Mouse (Mus musculus) testis, adult 2 months (tissue): ENCODE data around the gene Park7.

Experiments
- CTCF ChIP-seq: fragments of 200-500 bp; IDR thresholded peaks from 2 replicates; pipeline ENCODE4 v1.5.1; 2012; ENCODE audit warnings: low read depth, mild to moderate bottlenecking, inconsistent platforms, low read length, moderate library complexity; ENCODE audit not compliant: control insufficient read depth, insufficient read depth, insufficient replicate concordance
- POLR2A ChIP-seq: fragments of 200-500 bp; IDR thresholded peaks from 2 replicates; pipeline ENCODE4 v1.6.1; 2012; ENCODE audit warnings: low read depth, mild to moderate bottlenecking, inconsistent platforms, low read length, moderate library complexity; ENCODE audit not compliant: control insufficient read depth

DNA sequence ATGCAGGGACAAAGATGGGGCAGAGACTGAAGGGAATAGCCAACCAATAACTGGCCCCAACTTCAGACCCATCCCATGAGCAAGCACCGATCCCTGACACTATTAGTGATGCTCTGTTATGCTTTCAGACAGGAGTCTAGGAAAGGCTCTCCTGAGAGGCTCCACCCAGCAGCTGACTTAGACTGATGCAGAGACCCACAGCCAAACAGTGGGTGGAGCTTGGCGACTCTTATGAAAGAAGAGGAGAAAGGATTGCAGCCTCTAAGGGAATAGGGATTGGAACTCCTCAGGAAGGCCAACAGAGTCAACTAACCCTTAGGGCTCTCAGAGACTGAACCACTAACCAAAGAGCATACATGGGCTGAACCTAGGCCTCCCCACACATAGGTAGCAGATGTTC lies 49.5 kb upstream of the Park7 start:
- no peak for TF ChIP-seq POLR2A
- TF ChIP-seq CTCF = no peak
